Mouse (Mus musculus) CH12.LX (cell line): ENCODE data around the gene Pvalb. TPM values are rescaled to one million over a fixed set of nuclear protein-coding genes. Genes with fewer than 3 reads are reported as not detected.

Experiments used
- DNase-seq: peaks from one replicate; pipeline ENCODE4 v3.0.0-alpha.2; 2013; ENCODE audit errors: extremely low read depth
- H3K27ac ChIP-seq: 2 replicates; pipeline ENCODE4 v1.5.1; 2012; ENCODE audit warnings: low read depth, mild to moderate bottlenecking, control low read depth, moderate library complexity; ENCODE audit not compliant: insufficient read depth
- H3K27me3 ChIP-seq: replicated peaks from 2 replicates; pipeline ENCODE3; 2012; ENCODE audit warnings: inconsistent platforms
- H3K36me3 ChIP-seq, 2 experiments: replicated peaks in 1 of 2; 2 replicates each; pipeline versions ENCODE3 to v1.6.1; 2012; ENCODE audit warnings: inconsistent platforms in 1 of 2, low read length in 1 of 2, mild to moderate bottlenecking in 1 of 2, mixed read lengths in 1 of 2, moderate library complexity in 1 of 2; ENCODE audit not compliant: control insufficient read depth in 1 of 2, insufficient read depth in 1 of 2
- H3K4me1 ChIP-seq, 2 experiments: 2 replicates each; pipeline ENCODE4 v1.6.1; 2012; ENCODE audit warnings: inconsistent platforms in 1 of 2, moderate library complexity in 1 of 2; ENCODE audit not compliant: insufficient read depth in 2 of 2, control insufficient read depth in 1 of 2
- H3K4me2 ChIP-seq: 2 replicates; pipeline ENCODE4 v1.6.1; 2012; ENCODE audit warnings: low read depth, mild to moderate bottlenecking, control low read depth; ENCODE audit not compliant: poor library complexity, insufficient read depth, severe bottlenecking
- H3K4me3 ChIP-seq, 3 experiments: fragments of 150-350 bp in 1 of 3; sonication (generic) in 1 of 3; replicated peaks in 1 of 3; 2 replicates each; pipeline versions ENCODE3 to v1.5.1; 2011 to 2012; ENCODE audit warnings: low read depth in 2 of 3, low read length in 2 of 3, mild to moderate bottlenecking in 2 of 3, moderate library complexity in 2 of 3, control low read depth in 1 of 3, improper control_type of control experiment in 1 of 3, inconsistent platforms in 1 of 3, mixed read lengths in 1 of 3; ENCODE audit not compliant: poor library complexity in 1 of 3
- H3K79me2 ChIP-seq: replicated peaks from 2 replicates; pipeline ENCODE4 v1.6.1; 2012; ENCODE audit warnings: mild to moderate bottlenecking, moderate library complexity; ENCODE audit not compliant: control insufficient read depth, poor library complexity, insufficient read depth, severe bottlenecking; ENCODE audit errors: extremely low read depth
- H3K9ac ChIP-seq: 2 replicates; pipeline ENCODE4 v1.6.1; 2012; ENCODE audit warnings: low read depth, mild to moderate bottlenecking, control low read depth, moderate library complexity; ENCODE audit not compliant: insufficient read depth
- H3K9me3 ChIP-seq: replicated peaks from 2 replicates; pipeline ENCODE3; 2012; ENCODE audit warnings: low read length, inconsistent platforms, mixed read lengths
- CHD1 ChIP-seq: IDR thresholded peaks from 2 replicates; pipeline ENCODE4 v1.6.1; 2012; ENCODE audit warnings: low read depth, low read length, improper control_type of control experiment, inconsistent platforms
- CTCF ChIP-seq, 2 experiments: IDR thresholded peaks in 1 of 2; conservative IDR thresholded peaks in 1 of 2; 2 replicates each; pipeline ENCODE4 v1.5.1; 2011 to 2012; ENCODE audit warnings: low read depth in 2 of 2, low read length in 2 of 2, improper control_type of control experiment in 1 of 2, inconsistent platforms in 1 of 2, mild to moderate bottlenecking in 1 of 2, moderate library complexity in 1 of 2
- E2F4 ChIP-seq: IDR thresholded peaks from 2 replicates; pipeline ENCODE4 v1.6.1; 2011; ENCODE audit warnings: low read depth, low read length, improper control_type of control experiment; ENCODE audit not compliant: insufficient replicate concordance
- ELF1 ChIP-seq: IDR thresholded peaks from 2 replicates; pipeline ENCODE4 v1.6.1; 2014; ENCODE audit warnings: low read depth, mild to moderate bottlenecking, inconsistent platforms, low read length, improper control_type of control experiment
- ETS1 ChIP-seq: conservative IDR thresholded peaks from 2 replicates; pipeline ENCODE4 v1.6.1; 2012; ENCODE audit warnings: low read depth, mild to moderate bottlenecking, inconsistent platforms, low read length, improper control_type of control experiment, moderate library complexity
- GABPA ChIP-seq: IDR thresholded peaks from 2 replicates; pipeline ENCODE4 v1.6.1; 2012; ENCODE audit warnings: low read depth, low read length, improper control_type of control experiment, inconsistent platforms; ENCODE audit not compliant: insufficient replicate concordance
- HCFC1 ChIP-seq: IDR thresholded peaks from 2 replicates; pipeline ENCODE4 v1.6.1; 2012; ENCODE audit warnings: low read depth, mild to moderate bottlenecking, inconsistent platforms, low read length, improper control_type of control experiment
- IRF4 ChIP-seq: IDR thresholded peaks from 2 replicates; pipeline ENCODE4 v1.6.1; 2014; ENCODE audit warnings: low read depth, mild to moderate bottlenecking, inconsistent platforms, low read length, improper control_type of control experiment
- JUN ChIP-seq: IDR thresholded peaks from 2 replicates; pipeline ENCODE4 v1.6.1; 2011; ENCODE audit warnings: low read depth, mild to moderate bottlenecking, low read length, improper control_type of control experiment, moderate library complexity; ENCODE audit not compliant: insufficient read depth
- KAT2A ChIP-seq: IDR thresholded peaks from 2 replicates; pipeline ENCODE4 v1.6.1; 2012; ENCODE audit warnings: low read length, improper control_type of control experiment, inconsistent platforms; ENCODE audit not compliant: insufficient replicate concordance
- MAX ChIP-seq: IDR thresholded peaks from 2 replicates; pipeline ENCODE4 v1.6.1; 2011; ENCODE audit warnings: low read length, improper control_type of control experiment
- MAZ ChIP-seq: IDR thresholded peaks from 2 replicates; pipeline ENCODE4 v1.6.1; 2012; ENCODE audit warnings: low read depth, mild to moderate bottlenecking, inconsistent platforms, low read length, improper control_type of control experiment, moderate library complexity
- MEF2A ChIP-seq: IDR thresholded peaks from 2 replicates; pipeline ENCODE4 v1.6.1; 2014; ENCODE audit warnings: low read depth, mild to moderate bottlenecking, inconsistent platforms, low read length, improper control_type of control experiment, borderline replicate concordance
- MXI1 ChIP-seq: IDR thresholded peaks from 2 replicates; pipeline ENCODE4 v1.6.1; 2011; ENCODE audit warnings: mild to moderate bottlenecking, low read depth, low read length, improper control_type of control experiment
- MYC ChIP-seq: IDR thresholded peaks from 2 replicates; pipeline ENCODE4 v1.6.1; 2011; ENCODE audit warnings: low read depth, mild to moderate bottlenecking, improper control_type of control experiment, low read length
- NRF1 ChIP-seq: IDR thresholded peaks from 2 replicates; pipeline ENCODE4 v1.6.1; 2014; ENCODE audit warnings: low read depth, mild to moderate bottlenecking, inconsistent platforms, low read length, improper control_type of control experiment, moderate library complexity
- PAX5 ChIP-seq: IDR thresholded peaks from 2 replicates; pipeline ENCODE4 v1.6.1; 2012; ENCODE audit warnings: low read length, inconsistent platforms, mixed read lengths
- POLR2A ChIP-seq: IDR thresholded peaks from 2 replicates; pipeline ENCODE4 v1.6.1; 2011; ENCODE audit warnings: low read depth, mild to moderate bottlenecking, improper control_type of control experiment, low read length
- POLR2AphosphoS2 ChIP-seq: IDR thresholded peaks from 2 replicates; pipeline ENCODE4 v1.6.1; 2011; ENCODE audit warnings: low read depth, low read length, improper control_type of control experiment
- RAD21 ChIP-seq: IDR thresholded peaks from 2 replicates; pipeline ENCODE4 v1.6.1; 2011; ENCODE audit warnings: low read depth, mild to moderate bottlenecking, low read length, improper control_type of control experiment, moderate library complexity
- SIN3A ChIP-seq: IDR thresholded peaks from 2 replicates; pipeline ENCODE4 v1.6.1; 2012; ENCODE audit warnings: low read length, improper control_type of control experiment, inconsistent platforms
- SMC3 ChIP-seq: IDR thresholded peaks from 2 replicates; pipeline ENCODE4 v1.6.1; 2011; ENCODE audit warnings: low read depth, low read length, improper control_type of control experiment
- TBP ChIP-seq: conservative IDR thresholded peaks from 2 replicates; pipeline ENCODE4 v1.6.1; 2011; ENCODE audit warnings: low read depth, low read length, improper control_type of control experiment
- TCF12 ChIP-seq: IDR thresholded peaks from 2 replicates; pipeline ENCODE4 v1.6.1; 2014; ENCODE audit warnings: low read depth, mild to moderate bottlenecking, inconsistent platforms, low read length, improper control_type of control experiment
- USF2 ChIP-seq: conservative IDR thresholded peaks from 2 replicates; pipeline ENCODE4 v1.6.1; 2011; ENCODE audit warnings: low read depth, low read length, improper control_type of control experiment
- ZC3H11A ChIP-seq: IDR thresholded peaks from 2 replicates; pipeline ENCODE4 v1.6.1; 2012; ENCODE audit warnings: low read depth, mild to moderate bottlenecking, inconsistent platforms, low read length, improper control_type of control experiment
- ZKSCAN1 ChIP-seq: IDR thresholded peaks from 2 replicates; pipeline ENCODE4 v1.6.1; 2012; ENCODE audit warnings: low read depth, inconsistent platforms, low read length, improper control_type of control experiment, borderline replicate concordance
- ZMIZ1 ChIP-seq: IDR thresholded peaks from 2 replicates; pipeline ENCODE4 v1.6.1; 2012; ENCODE audit warnings: low read depth, mild to moderate bottlenecking, inconsistent platforms, low read length, improper control_type of control experiment
- dilution Hi-C: fragments of 300-500 bp; cut with MboI; formaldehyde crosslinking; loops from 2 replicates; pipeline ENCODE4 v1.14.3; 2020; ENCODE audit warnings: low sequenced_read_pairs; ENCODE audit not compliant: extremely low pct_unique_long_range_greater_than_20kb, extremely low pct_ligation_motif_present
- in situ Hi-C: fragments of 300-500 bp; cut with MboI; formaldehyde crosslinking; loops from 3 replicates; pipeline ENCODE4 v1.14.3; 2019; ENCODE audit warnings: low sequenced_read_pairs, low pct_ligation_motif_present, low pct_unique_long_range_greater_than_20kb, mixed read lengths
- polyA plus RNA-seq: library from polyadenylated mRNA; unstranded; fragments of >175 nt; gene quantifications from 2 replicates; pipeline ENCODE4 v1.2.1, GENCODE M21; 2012; ENCODE audit warnings: low read depth; ENCODE audit not compliant: insufficient read length
- total RNA-seq, 2 experiments: library from RNA; depleted of rRNA; stranded (reverse); fragments of 300-350 nt in 1 of 2; fragments of >200 nt in 1 of 2; gene quantifications; 2 replicates each; pipeline ENCODE4 v1.2.3; 2012 to 2014

The Pvalb gene
- total and polyA plus RNA-seq, 3 experiments = 11.4 to 16.4 (median 12.8) TPM

DNA sequence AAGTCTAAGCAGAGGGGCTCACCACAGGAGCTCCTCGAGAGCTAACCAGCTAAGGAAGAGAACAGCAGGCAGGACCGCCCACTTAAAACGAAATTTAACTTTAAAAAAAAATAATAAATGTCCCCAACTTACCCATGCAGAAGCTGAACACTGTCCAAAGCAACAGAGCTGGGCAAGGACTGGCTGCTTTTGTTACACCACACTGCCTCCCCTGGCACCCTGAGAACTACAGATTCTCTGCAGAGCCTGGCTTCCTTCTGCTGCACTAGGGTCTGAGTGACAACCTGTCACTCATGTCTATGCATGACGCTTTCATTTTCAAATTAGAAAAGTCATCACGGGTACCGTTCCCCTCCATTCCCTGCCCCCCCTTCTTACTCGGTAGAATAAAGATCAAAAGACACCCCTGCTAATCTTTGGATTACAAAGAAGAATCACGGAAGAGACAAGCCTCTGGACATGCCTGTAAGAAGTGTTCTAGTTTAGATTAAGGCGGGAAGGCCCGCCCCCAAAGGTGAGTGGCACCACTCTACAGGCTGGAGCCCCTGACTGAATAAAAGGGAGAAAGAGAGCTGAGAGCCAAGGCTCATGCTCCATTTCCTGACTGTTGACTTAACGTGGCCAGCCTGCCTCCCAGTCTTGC is 33.8 kb downstream of the Pvalb start (continued):
- TF ChIP-seq HCFC1 = peak; percentile 39

GRCm38 (mm10) chr15:78171651-78172050 is 34.5 kb downstream of the Pvalb start:
- Histone ChIP-seq H3K9me3 (no peaks in the 10 kb centered on the region), H3K36me3 (peaks cover 11 to 19% of the 10 kb centered on the region in 2 experiments), H3K4me2 (peak overlapping the region; percentile 89)
- in situ Hi-C loops = loop anchor here (25.0 kb wide), 1 partner anchor 434 kb away; the partner anchor contains the start of gene Apol9b
- DNase-seq = peak; percentile 91
- TF ChIP-seq ZMIZ1 (0 out of 2 replicates have a peak, but pooled peaks have one; percentile 9), MXI1 (no peak; the same call in 1 of the 2 replicates), POLR2AphosphoS2 (no peak), MEF2A (no peak), MYC (peak; percentile 44; the same call in 1 of the 2 replicates), SIN3A (no peak), NRF1 (peak; percentile 82), SMC3 (peak; percentile 37), RAD21 (peak; percentile 38), JUN (no peak), MAX (peak; percentile 46; the same call in 1 of the 2 replicates), CTCF (conservative IDR thresholded peaks at IDR 0.05 in 1 of 2, IDR thresholded peaks at IDR 0.05 in 1 of 2; ENCODE audit: low read depth in 2 of 2, low read length in 2 of 2) (peak; percentile 35 to 70; a peak in 3 of 4 replicates), ETS1 (no peak), IRF4 (peak; percentile 4; the same call in 1 of the 2 replicates), POLR2A (peak; percentile 25; the same call in 1 of the 2 replicates), ELF1 (0 out of 2 replicates have a peak, but pooled peaks have one; percentile 42)
- TF ChIP-seq, all 38 proteins: peak for 10
- no peaks in the 10 kb centered on the region; the same call in 1 of the 2 replicates for H3K79me2 ChIP-seq
- H3K4me3 ChIP-seq = peak overlapping the region; percentile 26 to 72 (median 46)
- peak overlapping the region; percentile 68 for H3K9ac ChIP-seq
- no peaks in the 10 kb centered on the region for H3K27me3 ChIP-seq
- peak overlapping the region; percentile 61 for H3K27ac ChIP-seq
- peaks cover 23 to 70% of the 10 kb centered on the region in 2 experiments for H3K4me1 ChIP-seq
- dilution Hi-C loops = no loop called here

DNA sequence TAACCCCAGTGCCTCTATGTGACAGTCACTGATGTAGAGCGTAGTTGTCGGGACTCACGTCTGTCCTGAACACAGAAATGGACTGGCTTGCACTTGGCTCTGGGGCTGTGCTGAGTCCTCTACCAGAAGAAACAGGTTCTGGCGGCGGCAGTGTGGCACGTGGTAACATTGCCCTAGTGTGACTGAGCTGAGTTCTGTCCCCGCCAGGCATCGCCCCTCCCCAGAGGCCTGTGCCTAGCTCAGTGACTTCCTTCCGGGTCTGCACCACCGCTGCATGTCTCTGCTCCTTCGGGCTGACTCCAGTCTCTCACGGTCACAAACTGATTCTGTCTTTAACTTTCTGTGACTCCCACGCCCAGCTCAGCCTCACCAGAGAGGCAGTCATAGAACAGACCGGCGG is 35.5 kb downstream of the Pvalb start:
- H3K79me2 ChIP-seq = no peaks in the 10 kb centered on the region; the same call in 1 of the 2 replicates
- peaks cover 20 to 70% of the 10 kb centered on the region in 2 experiments for H3K4me1 ChIP-seq
- peak overlapping the region; percentile 61 for H3K27ac ChIP-seq
- DNase-seq = peak; percentile 90
- H3K9me3 ChIP-seq = no peaks in the 10 kb centered on the region
- peak overlapping the region; percentile 68 for H3K9ac ChIP-seq
- H3K36me3 ChIP-seq = peaks cover 17 to 28% of the 10 kb centered on the region in 2 experiments
- dilution Hi-C loops (no loop called here), in situ Hi-C loops (loop anchor here (25.0 kb wide), 1 partner anchor 433 kb away; the partner anchor contains the start of gene Apol9b)
- peak overlapping the region; percentile 89 for H3K4me2 ChIP-seq
- H3K27me3 ChIP-seq = no peaks in the 10 kb centered on the region
- peak overlapping the region; percentile 50 to 72 (median 61) for H3K4me3 ChIP-seq
- TF ChIP-seq ETS1 (peak; percentile 46), ZKSCAN1 (no peak), TCF12 (peak; percentile 76), SIN3A (peak; percentile 89), USF2 (peak; percentile 48; the same call in 1 of the 2 replicates), PAX5 (no peak), MAZ (no peak), KAT2A (no peak), MEF2A (0 out of 2 replicates have a peak, but pooled peaks have one; percentile 2), GABPA (no peak), ZMIZ1 (peak; percentile 49; the same call in 1 of the 2 replicates), CHD1 (no peak), E2F4 (no peak), TBP (peak; percentile 88), MYC (peak; percentile 98), ZC3H11A (no peak), MXI1 (peak; percentile 97)
